Mouse (Mus musculus): ENCODE measurements around the gene Cyp2j6.
"Not testable (repeated sequence)": the region's sequence is repeated elsewhere in the genome, so short reads cannot be mapped to it uniquely, and the experiment has no call there.

The Cyp2j6 gene

GRCm38 (mm10) chr4:96553133-96553819, at the start of gene Cyp2j6:
Cyp2j6 (minus strand) TSS chr4:96553661.
- peak; percentile 36 to 45 for DNase-seq (ENCODE audit: low spot score in 2 of 2)

- peak in 1 of 2 experiments; percentile 73 for DNase-seq (ENCODE audit: low spot score in 2 of 2)
Measured at GRCm38 (mm10) chr4:96591791-96592150, 38.3 kb upstream of the Cyp2j6 start.

DNA sequence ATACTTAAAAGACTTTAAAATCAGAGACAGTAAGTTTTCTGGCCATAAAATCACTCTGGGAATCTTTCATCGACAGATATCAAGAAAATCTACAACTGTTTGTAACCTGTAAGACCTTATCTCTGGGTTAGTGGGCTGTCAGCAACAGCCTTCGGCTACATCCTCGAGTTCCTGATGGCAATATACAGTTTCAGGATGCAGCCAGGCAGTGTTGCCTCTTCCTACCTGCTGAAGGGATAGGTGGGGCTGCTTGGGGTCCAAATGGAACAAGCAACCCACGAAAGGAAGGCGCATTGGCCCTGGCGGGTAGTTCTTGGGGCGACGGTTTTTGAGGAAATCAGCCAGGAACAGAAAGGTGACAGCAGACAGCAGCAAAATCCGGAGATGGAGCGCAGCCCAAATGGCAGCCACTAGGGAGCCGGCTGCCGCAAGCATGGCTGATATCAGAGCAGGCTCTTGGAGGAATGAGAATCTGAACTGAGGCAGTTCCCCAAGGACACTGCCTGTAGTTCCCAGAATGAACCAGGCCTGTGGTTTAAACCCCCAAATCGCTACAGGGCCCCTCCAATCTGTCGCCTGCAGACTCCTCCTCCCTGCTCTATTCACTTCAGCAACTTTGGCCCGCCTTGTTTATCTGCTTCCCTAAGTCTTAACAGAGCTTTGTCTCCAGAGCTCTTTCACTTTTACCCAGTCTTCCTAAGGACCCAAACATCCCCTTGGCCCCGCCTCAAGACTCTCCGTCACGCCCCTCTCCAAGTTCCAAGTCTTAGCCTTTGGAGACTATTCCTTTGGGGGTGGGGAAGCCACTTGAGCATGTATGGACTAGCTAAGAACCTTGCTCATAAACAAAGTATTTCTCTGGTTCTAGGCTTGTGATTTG, 37.7 kb upstream of the Cyp2j6 start, which contains the start of gene Cyp2j9:
Cyp2j9 (minus strand) TSS at position 668 of the 880 bp plus-strand sequence.
- peak in 1 of 2 experiments; percentile 57 for DNase-seq (ENCODE audit: low spot score in 2 of 2)

DNA sequence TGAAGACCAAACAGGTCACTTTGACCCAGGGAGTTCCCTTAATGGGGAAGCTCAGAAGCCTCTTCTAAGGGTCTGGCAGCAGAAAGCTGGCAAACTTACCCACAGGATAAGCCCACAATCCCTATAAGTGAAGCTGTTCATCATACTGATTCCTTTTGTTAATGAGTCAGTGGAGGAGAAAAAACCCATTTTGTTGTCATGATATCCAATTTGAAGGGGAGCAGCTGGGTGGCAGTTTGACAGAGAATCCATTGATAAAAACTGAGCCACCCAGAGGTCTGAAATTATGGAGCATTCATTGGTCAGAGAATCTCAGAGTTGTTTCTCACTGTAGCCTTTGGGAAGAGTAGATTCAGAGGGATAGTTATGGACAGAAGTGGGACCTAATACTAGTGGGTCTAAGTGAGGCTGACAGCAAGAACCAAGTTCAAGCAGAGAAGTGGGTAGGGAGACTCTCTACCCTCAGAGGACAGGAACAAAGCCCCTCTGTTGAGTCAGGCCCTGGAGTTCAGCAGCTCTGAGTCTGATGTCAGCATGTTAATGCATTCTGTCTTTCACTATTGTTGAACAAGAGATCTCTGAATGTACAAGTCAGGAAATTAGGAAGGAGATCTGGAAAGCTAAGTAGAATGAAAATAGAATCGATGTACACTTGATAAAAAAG, 28.1 kb upstream of the Cyp2j6 start:
- no peak for DNase-seq (ENCODE audit: low spot score in 2 of 2)

GRCm38 (mm10) chr4:96580351-96580750, 26.9 kb upstream of the Cyp2j6 start:
- not testable (repeated sequence) for DNase-seq (ENCODE audit: low spot score in 2 of 2)

GRCm38 (mm10) chr4:96569442-96569841, 16.0 kb upstream of the Cyp2j6 start:
- no peak for DNase-seq (ENCODE audit: low spot score in 2 of 2)

- DNase-seq (ENCODE audit: low spot score in 2 of 2) = no peak
Measured at GRCm38 (mm10) chr4:96567988-96568387, 14.5 kb upstream of the Cyp2j6 start.

DNA sequence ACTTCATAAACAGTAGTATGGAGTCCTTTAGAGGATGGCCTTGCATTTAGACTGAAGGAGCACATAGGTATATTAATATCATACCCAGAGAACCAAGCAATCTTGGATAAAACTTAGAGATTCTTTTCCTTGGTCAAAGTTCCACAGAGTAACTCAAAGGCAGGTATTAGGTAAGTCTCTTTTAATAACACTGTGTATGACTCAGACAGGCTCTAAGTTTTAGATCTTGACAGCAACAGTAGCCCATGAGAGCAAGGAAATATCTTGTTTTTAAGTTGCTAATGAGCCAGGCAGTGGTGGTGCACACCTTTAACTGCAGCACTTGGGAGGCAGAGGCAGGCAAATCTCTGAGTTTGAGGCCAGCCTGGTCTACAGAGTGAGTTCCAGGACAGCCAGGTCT, 12.3 kb upstream of the Cyp2j6 start:
- no peak for DNase-seq (ENCODE audit: low spot score in 2 of 2)

GRCm38 (mm10) chr4:96560464-96560863, 7.0 kb upstream of the Cyp2j6 start:
- no peak for DNase-seq (ENCODE audit: low spot score in 2 of 2)

DNA sequence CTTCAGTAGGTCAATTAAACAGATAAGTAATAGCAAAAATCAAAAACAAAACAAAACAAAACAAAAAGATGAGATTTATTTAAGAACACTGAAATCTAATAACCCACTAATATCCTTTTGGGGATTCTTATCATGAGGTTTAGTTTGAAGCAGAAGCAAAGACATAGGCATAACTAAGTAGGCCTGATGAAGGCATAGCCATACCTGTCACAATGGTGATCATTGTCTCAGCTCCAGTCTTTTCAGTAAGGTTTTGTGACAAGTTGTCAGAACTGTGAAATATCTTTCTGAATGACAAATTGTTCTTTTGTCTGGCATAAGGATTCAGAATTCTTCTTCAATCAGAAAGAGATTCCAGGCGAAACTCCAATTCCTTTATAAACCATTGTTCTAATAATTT, 6.3 kb upstream of the Cyp2j6 start:
- DNase-seq (ENCODE audit: low spot score in 2 of 2) = no peak

- DNase-seq (ENCODE audit: low spot score in 2 of 2) = no peak
Measured at GRCm38 (mm10) chr4:96551619-96552018, 1.8 kb downstream of the Cyp2j6 start.

- peak; percentile 28 to 62 for DNase-seq (ENCODE audit: low spot score in 2 of 2)
Measured at GRCm38 (mm10) chr4:96545976-96546375, 7.5 kb downstream of the Cyp2j6 start.

DNA sequence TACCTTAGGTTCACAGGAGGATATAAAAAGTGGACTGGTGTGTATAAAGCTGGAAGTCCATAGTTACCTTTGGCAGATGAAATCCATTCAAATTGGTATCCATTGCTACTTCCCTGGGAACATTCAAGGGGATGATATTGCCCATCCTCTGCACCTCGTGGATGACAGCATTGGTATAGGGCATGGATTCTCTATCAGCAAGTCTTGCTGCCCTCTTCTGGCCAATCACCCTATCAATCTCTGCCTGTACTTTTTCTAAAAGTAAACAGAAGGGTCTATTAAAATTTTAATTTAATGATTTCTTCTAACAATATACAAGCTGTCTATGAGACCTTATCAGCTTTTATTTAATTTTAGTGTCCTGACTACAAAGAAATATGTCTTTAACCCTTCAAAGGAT, 27.7 kb downstream of the Cyp2j6 start:
- peak in 1 of 2 experiments; percentile 17 for DNase-seq (ENCODE audit: low spot score in 2 of 2)

DNA sequence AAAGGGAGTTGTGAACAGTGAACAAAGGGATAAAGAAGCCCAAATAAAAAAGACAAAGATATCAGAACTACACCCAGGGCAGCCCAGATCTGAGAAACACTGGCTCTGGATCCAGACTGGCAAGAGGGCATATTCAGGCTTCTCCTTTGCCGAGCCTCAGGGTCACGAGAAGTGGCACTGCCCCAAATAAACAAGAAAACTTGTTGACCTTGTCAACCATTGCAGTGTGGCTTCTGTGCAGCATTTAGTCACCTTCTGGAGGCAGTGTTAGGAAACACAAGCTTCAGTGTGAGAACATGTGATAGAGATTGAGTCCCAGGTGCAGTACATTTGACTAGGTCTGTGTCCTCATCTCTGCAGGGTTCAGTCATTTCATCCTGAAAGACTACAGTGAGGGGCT, 31.2 kb downstream of the Cyp2j6 start:
- no peak for DNase-seq (ENCODE audit: low spot score in 2 of 2)

DNA sequence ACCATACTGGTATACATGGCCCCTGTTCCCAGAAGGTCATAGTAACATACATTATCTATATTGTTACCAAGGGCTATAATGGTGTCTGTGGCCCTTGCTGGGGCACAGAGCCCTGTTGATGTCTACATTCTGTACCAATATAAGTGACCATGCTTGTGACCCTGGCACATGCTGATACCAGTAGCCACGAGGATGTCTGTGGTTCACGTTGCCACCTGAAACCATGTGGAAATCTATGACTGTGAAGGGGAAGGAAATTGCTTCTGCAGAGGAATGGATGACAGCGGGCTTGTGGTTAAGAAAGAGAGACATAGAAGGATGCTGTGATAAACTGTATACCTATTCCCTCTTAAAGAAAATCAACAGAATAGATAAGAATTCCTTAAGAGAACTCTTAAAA, 43.4 kb downstream of the Cyp2j6 start:
- DNase-seq (ENCODE audit: low spot score in 2 of 2) = no peak

DNA sequence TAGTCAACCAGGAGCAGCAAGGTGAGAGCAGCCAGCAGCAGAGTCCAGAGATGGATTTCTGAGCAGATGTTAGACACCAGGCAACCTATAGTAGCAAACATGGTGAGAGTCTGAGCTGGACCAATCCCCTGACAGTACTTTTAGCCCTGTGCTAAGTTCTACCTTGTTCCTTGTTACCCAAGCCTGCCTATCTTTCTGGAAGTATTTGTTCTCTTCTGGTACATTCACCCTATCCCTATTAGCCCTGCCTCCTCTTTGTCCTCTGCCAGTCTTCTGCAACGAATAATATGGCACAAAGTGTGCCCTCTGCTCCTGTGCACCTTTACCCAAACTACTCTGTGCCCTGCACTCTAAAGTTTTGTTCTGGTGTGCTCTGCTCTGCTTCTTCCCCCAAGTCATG, 46.2 kb downstream of the Cyp2j6 start, which contains the start of gene Cyp2j8:
Cyp2j8 (minus strand) TSS at position 101 of the 400 bp plus-strand sequence.
- no peak for DNase-seq (ENCODE audit: low spot score in 2 of 2)
